Mouse (Mus musculus): Measurements from ENCODE around the gene Tpx2.
A peak's percentile ranks its signal among the peaks of the same experiment; 100 is the strongest.

Tpx2 gene

DNA sequence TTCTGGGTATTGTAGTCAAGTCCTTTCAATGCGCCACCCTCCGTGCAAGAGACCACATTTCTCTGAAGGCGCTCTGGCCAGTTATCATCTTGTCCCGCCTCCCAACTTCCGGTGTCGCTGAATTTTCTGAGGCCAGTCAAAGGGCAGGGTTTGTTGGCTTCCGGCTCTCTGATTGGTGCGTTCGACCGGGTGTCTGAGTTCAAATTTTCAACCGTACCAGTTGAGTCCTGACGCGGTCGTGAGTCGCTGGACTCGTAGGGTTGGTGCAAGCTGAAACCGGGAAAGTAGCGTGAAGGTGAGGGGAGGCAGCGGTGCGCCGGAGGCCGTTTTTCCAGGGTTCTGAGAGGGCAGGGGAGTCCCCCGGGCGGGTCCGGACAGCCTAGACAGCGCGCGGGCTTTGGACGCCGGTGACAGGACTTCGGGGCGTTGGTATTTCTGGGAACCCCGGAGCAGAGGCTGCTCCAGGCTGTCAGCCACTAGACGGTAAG lies at the start of gene Tpx2:
Gene Tpx2 (plus strand): TSS at position 150 of the 488 bp plus-strand sequence.
- DNase-seq = peak; percentile 96 to 99

DNA sequence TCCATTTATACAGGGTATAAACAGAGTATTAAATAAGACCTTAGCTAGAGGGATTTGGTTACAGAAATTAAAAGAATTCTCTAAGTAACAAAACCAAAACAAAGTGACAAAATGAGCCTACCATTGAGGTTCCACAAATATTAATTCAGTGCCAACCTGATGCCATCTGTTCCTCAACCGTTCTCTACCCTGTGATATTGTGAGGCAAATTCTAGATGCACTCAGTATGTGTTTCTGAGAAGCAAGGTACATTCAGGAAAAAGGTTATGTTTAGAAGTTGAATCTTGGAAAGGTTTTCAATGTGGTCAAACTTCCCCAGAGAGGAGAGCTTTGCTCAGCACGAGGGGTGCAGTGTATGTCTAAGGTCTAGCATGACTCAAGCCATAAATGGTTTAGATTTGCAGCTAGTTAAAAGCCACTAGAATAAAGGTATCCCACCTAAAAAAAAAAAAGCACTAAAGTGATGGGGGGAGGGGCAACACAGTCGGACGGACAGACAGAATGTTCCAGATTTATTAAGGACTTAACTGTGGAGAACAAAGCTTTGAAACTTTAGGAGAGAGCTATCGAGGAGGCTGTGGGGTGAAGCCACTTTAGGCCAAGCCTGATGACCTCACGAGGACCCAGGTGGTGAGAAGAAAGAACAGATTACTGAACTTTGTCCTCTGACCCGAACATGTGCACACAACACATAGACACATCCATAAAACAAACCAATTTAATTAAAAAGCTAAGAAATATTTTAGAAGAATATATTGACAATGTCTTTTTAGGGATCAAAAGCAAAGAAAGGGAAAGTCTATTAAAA lies 47.6 kb upstream of the Tpx2 start:
- DNase-seq = peak; percentile 62 to 77

DNA sequence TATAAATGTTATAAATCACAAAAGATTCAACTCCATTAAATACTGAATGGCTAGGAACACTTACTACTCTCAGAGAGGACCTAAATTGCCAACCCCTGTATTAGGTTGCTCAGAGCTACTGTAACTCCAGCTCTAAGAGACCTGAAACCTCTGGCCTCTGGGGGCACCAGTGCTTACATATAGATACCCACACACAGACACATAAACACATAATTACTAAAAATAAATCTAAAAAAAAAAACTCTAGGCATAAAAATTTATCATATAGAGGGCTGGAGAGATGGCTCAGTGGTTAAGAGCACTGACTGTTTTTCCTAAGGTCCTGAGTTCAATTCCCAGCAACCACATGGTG lies 47.0 kb upstream of the Tpx2 start:
- no peak for DNase-seq

DNA sequence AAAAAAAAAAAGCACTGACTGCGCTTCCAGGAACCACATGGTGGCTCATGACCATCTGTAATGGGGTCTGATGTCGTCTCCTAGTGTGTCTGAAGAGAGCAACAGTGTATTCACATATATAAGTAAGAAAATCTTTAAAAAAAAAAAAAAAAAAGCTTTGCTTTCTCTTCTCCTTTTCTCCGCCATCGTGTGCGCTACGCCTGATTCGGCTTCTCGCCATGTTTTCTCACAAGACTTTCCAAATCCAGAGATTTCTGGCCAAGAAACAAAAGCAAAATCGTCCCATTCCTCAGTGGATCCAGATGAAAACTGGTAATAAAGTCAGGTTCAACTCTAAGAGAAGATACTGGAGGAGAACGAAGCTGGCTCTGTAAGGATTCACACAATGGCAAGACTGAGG lies 45.5 kb upstream of the Tpx2 start:
- DNase-seq = no peak

DNA sequence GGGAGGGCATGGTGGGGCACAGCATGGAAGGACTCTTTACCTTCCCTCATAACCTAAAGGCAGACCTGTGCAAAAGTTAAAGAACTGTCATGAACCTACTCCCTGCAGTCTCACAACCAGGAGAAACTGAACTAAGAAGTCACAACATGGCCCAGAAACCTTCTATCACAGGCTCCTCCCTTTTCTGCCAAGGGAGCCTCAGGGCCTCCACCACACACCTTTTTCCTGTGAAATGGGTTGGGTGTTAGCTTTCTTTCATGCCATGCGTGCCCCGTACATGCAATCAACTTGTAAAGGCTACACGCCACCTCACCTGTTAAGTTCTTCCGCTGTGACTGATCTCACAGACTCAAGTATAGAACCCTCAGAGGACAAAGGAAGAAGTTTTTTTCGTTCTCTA lies 44.7 kb upstream of the Tpx2 start:
- no peak for DNase-seq

DNA sequence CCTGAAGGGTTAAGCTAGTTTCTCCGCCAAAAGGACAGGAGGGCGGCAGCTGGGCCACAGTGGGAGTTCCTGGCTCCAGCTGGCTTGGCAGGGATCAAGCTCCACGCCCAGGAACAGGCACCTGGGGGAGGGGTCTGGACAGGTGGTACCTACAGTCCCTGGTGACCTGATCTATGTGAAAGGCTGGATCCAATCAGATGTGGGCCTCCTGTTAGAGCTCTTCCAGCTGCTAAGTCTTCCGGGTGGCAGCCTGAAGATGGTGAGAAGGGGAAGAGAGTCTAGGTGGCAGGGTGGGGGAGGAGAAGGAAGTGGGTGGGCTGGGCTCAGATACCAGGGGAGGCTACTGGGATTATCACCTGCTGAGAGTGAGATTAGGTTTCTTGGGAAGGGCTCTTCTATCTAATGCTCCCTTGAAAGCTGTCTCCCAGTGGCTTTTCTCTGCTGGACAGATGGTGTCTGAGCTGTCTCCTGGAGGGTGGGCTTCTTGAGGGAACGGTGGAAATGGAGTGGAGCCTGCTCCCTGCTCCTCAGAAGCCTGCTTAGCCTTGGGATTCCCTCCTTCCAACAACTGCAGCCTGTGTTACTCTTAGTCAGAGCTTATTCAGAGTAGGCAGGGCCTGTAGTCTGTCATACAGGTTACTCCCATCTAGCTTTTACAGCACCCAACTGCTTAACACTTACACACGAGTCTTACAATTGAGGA lies 43.2 kb upstream of the Tpx2 start:
- DNase-seq = peak; percentile 87 to 91

DNA sequence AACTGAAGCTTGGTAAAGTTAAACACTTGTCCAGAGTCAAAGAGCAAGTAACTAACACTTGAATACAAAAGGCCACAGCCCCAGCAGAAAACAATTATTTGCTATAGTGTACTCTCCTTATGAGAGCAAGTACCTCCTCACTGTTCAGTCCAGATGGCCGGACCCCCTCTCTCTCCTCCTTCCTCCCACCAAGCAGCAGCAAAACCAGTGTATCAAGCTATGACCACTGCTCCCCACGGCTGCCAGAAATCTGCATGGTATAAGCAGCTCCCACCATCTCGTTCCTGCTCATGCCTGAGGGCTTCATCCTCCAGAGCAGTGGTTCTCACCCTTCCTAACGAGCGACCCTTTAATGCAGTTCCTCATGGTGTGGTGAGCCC lies 42.7 kb upstream of the Tpx2 start:
- DNase-seq = no peak

DNA sequence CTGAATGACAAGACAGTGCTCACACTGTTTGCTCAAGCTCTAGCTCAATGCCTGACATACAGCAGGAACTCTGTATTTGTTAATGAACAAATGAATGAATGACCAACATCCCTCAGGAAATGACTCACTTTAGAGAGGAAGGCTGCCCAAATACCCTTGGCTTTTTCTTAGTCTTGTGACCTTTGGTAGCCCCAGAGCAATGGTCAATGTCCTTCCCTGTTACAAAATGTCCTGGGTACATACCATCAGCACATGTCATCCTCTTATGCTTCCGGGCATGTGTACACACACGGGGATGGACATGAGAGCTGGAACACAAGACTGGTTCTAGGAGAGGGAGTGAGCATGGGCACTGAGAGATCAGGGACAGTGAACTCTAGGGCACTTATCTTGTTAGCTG lies 41.7 kb upstream of the Tpx2 start:
- no peak for DNase-seq

DNA sequence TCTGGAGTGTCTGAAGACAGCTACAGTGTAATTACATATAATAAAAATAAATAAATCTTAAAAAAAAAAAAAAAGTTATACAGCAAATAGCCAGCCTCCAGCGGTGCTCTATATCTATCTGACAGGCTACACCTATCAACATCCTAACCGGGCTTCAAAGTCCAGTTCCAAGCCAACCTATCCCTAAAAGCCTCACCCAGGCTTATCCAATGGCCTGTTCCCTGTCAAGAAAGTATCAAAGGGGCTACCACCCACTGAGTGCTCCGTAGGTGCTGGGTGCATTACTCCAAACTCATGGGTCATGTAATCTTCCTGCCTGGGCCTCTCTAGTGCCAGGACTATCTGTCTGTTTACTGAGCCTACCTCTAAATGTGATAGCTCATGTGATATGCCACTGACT lies 39.6 kb upstream of the Tpx2 start:
- no peak for DNase-seq

DNA sequence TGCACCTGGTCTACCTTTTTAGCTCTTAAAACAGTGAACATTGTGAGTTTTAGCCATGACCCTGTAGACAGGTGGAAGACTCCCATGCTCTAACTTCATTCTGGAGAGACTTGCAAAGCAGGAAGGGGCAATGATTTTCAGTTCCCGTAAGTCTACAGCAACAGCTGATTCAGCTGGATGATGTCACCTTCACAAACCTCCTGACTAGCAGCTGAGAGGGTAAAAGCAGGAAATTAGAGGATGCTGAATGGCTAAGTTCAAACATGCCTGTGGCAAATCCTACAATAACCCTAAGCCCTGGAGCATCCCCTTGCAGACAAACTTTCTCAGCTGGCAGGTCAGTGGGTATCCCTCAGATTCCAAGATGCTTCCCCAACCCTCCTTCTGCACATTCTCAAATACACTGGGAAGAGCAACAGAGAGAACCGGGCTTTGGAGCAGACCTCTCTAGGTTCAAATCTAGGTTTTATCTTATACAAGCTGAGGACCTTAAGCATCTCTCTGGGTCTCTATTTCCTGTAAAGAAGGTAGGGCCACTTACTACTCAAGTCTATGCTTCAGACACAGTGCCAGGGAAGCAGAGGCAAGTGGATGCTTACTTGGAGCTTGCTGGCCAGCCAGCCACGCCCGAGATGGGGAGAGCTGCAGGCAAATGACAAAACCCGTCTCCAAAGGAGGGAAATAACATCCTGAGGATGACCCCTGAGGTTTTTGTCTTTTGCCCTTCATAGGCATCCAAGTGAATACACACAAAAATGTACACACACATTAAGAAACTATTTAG lies 37.4 kb upstream of the Tpx2 start:
- no peak for DNase-seq

DNA sequence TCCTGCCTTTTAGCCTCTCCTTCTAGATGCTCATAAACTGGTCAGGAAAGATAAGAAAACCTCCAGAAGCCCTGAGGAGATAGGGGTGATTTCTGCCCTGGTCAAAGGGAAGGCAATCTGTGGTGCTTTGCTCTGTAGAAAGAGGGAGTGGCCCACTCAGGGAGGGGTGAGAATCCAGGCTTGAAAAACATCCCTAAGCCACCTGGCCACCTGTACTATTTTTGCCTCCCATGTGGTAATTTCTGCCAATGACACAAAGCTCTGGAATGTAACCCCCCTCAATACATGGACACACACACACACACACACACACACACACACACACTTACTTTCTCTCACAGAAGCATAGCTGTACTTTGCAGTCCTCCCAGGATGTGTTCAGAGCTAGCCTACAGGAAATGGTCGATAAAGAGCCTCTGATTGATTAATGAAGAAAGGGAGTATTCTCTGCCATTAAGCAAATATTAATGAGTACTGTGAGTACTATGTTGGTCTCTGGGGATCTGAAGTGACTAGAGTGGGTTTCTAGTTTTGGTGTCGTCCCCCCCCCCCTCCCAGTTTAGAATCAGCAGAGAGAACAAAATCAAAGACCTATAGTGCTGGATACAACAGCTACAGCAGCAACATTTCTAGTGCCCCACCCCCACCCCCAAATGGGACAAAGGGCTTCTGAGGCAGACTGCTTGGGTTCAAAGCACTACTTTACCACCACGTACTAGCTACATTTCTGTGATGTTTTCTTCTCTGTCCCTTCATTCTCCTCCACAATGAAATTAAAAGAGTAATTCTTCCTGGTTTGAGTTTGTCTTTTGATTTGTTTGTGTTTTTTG lies 36.2 kb upstream of the Tpx2 start:
- DNase-seq = peak in 1 of 2 experiments; percentile 65

DNA sequence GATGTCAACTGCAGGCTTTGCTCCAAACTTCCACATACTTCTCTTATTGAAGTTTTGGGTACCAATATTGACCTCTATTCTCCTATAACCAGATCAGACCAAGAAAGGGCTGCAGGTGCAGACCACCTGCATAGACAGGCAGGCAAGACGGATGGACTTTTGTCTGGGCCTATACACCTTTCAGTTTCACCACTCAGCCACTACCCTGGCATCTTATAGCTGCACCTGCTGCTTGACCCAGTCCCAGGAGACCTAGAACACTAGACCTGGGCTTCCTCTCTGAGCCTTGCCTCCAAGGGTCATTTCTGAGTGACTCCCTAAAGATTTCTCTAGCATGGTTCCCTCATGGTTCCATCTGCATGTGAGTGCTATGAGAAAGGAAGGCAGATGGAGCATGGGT lies 34.5 kb upstream of the Tpx2 start:
- DNase-seq = no peak

DNA sequence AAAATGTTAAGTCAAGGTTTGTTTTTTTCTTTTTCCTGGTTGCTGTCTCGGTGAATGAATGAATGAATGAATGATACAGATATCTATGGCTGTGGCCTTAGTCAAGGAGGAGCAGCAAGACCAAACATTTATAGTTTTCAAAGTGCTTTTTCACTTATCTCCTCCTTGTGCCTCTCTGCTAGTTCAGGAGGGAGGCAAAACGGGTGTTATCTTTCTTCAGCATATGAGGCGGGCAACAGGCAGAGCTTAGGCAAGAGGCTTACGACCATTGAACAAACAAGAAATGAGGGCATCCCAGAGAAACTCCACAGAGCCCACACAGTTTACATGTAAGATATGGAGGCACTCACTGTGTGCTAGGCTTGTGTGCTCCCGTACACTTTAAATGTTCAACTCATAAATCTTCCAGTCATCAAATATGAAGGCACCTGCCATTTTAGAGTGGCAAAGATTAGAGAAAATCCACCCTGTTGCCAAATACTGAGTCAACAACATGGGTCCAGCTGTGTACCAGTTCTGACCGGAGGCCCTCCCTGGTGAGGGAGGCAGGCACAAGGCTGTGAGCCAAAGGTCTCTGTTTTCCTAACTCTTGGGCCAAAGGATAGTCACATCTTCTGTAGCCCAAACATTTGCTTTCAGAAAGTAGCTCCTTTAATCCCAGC lies 33.4 kb upstream of the Tpx2 start:
- DNase-seq = peak; percentile 52 to 68

DNA sequence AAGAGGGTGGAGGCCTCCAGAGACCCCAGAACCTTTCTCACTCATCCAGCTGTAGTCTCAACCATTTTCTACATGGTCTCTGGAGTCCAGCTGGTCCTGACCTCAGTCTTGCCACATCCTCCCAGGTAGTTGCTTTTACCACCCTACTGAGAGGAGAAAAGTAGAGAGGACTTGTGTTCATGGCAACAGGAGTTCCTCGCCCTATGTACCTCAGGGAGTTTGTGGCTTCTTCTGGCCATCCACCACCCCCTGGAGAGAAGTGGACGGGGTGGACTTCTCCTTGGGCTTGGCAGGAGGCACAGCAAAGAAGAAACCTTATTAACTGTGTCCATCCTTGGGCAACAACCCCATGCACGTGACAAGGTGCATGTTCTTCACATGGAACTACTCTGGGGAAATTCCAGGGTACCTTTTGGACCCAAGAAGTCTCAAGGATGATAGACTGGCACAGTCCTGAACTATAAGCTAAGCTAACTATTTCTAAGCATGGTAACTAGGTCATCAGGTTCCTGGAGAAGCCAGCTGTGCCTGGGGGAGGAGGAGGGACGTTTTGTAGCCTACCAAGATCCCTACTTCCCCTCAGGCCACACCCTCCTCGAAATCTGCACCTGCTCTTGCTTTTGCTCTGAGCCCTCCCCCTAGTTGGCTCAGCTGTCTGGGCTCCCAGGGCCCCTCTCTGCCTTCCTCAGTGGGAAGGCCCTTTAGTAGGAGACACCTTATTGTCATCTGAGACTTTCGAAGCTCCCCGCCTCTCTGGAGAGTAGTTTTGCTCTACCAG lies 31.7 kb upstream of the Tpx2 start:
- peak in 1 of 2 experiments; percentile 28 for DNase-seq

DNA sequence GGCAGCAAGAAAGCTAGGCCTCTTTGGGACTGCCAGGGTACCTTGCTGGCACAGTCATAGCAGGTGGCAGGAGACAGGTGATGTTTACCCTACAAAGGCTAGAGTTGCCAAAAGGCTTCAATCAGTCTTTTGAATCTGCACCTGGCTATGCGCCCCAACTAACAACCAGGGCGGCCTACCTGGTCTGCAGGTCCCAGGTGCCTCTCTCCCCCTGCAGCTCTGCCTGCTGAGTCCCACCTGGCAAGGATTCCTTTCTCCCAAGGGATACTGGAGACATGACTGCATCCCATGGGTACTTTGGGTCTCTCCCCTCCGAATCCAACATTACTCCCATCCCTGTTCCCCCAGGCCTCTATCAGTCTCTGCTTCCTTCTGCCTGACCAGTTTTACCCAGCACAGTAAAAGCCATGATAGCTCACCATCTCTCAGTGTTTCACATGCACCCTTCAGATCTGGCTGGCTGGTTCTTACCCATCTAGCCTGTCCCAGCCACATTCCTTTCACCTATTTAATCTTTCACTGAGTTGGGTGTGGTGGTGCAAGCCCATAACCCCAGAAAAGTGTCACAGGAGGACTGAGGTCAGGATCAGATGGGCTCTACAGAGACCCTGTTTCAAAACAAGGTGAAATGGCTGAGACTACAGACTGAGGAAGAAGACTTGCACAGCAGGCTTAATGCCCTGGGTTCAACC lies 31.0 kb upstream of the Tpx2 start:
- DNase-seq = peak; percentile 51

DNA sequence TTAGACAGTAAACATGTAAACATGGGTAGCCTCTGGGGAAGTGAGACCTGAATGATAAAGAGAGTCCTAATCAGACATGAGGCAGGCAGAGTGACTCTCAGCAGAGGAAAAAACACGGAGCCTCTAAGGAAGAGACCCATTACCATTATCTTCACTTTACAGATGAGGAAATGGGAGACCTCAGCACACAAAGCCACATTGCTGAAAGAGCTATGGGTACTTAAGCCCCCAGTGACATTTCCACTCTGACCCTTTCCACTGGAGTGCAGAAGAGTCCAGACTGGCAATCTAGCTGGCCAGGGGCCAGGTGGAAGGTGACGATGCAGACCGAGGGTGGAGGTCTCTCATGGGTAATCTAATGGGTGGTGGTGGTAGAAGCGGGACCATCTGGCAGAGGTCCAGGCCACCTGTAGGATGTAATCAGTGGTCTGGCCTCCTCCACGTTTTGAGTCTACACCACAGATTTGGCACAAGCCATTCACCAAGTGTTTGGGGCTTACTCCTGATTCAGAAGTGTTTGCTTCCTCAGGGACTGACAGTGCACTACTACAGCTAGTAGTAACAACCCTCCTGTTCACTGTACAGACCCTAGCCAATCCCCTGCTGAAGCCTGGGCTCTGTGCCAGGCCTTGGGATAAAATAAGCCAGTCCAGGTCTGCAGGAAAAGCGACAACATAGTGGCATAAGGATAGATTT lies 30.0 kb upstream of the Tpx2 start:
- peak; percentile 90 for DNase-seq

DNA sequence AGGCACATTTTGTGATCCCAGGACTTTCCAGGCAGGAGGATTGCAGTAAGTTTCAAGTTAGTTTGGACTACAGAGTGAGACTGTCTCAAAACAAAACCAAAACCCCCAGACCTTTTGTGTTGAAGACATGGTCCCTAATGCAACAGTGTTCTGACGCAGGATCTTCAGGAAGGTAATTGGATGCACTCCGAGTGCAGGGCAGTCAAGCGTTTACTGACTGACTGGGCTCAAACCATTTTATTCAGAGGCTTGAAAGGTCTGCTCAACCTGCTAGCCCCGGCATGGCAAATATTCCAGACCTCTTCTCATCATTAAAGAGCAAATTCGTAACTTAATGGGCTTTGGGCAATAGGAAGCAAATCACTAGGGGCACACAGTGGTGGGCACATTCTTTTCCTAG lies 29.1 kb upstream of the Tpx2 start:
- peak; percentile 46 to 51 for DNase-seq

DNA sequence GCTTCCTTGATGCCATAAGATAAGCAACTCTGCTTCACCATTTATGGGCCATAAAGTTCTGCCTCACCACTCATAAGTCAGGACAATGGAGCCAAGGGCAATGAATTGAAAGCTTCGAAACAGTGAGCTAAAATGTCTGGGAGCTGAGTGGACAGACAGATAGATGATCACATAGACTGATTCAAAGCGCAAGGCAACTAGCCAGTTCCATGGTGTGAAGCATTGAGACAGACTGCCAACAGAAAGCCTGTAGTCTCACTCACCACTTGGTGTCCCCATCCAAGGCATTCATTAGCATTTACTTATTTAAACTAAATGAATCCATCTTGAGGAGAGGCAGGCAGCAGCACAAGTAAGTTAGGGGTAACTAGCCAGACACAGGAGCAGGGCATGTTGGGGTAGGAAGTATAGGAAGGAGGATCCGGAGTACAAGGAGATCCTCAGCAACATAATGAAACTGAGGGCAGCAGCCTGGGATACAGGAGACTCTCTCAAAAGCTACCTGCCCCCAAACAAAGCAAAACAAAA lies 28.6 kb upstream of the Tpx2 start:
- DNase-seq = peak; percentile 36 to 50

DNA sequence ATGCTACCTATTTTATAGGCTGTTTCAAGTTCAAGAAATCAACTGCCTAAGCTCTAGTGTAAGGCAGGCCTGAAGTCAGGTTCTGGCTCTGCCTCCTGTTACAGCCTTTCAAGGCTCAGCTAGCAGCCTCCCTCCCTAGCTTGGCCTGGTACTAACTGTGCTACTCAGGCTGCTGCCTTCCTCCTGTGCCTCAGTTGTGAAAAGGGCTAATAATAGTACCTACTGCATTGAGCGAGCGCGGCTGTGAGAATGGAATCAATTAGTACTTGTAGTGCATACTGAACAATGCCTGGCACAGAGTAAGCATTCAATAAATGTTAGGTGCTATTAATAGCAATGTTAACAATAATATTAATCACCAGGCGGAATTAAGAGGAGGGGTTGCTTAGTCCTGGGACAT lies 27.8 kb upstream of the Tpx2 start:
- DNase-seq = peak in 1 of 2 experiments; percentile 35

DNA sequence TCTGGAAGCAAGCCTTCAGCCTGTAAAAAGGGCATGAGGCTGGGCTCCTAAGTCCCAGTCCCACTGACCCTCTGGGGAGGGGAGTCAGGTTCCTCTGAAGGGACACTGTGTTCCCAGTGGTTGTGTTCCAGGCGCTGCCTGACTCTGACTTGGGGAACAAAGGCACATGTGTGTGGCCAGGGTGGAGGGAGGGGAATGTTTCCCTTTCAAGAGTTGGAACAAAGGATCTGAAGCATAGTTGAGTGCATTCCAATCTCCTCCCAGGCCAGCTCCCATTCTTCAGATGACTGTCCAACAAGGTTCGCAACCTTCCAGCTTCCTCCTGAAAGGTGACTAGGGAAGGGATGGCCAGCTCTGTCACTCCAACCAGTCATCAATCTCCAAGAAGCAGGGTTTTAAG lies 27.4 kb upstream of the Tpx2 start:
- DNase-seq = peak; percentile 33 to 47

All from cerebellum, adult 18-20 months (tissue).